Mouse (Mus musculus): Measurements from ENCODE around the gene Sync. TPM values are rescaled to one million over a fixed set of nuclear protein-coding genes. Genes with fewer than 3 reads are reported as not detected.

The Sync gene
- polyA plus RNA-seq, 1 experiment from 2014 or later, result 1.3 TPM

GRCm38 (mm10) chr4:129353176-129353575, 65.8 kb downstream of the Sync start:
- Histone ChIP-seq H3K9me3 (ENCODE audit: control insufficient read depth) (no peaks in the 10 kb centered on the region), H3K4me3 (ENCODE audit: low read depth, low read length) (no peak overlapping the region), H3K9ac (ENCODE audit: low read depth, low read length) (no peak overlapping the region), H3K27ac (ENCODE audit: low read depth, low read length) (no peak overlapping the region), H3K27me3 (replicated peaks; ENCODE audit: control insufficient read depth, insufficient read depth, low read length) (no peaks in the 10 kb centered on the region), H3K4me2 (replicated peaks; ENCODE audit: low read depth) (no peak overlapping the region), H3K4me1 (replicated peaks; ENCODE audit: control insufficient read depth, insufficient read depth, low read length) (no peaks in the 10 kb centered on the region), H3K36me3 (ENCODE audit: control insufficient read depth, insufficient read depth) (peaks cover 47% of the 10 kb centered on the region)
- WGBS, result 91% methylated on average over 12 of the region's 12 CpGs
- no peak for TF ChIP-seq CTCF (IDR thresholded peaks at IDR 0.05; ENCODE audit: low read depth)
- ATAC-seq, result no peak

GRCm38 (mm10) chr4:129354236-129354635, 66.8 kb downstream of the Sync start:
- WGBS, result 75% methylated on average over 15 of the region's 15 CpGs
- no peak for ATAC-seq

GRCm38 (mm10) chr4:129357613-129358163, 70.3 kb downstream of the Sync start:
- H3K9me3 ChIP-seq (ENCODE audit: control insufficient read depth), result no peaks in the 10 kb centered on the region
- TF ChIP-seq CTCF (IDR thresholded peaks at IDR 0.05; ENCODE audit: low read depth), result no peak
- no peak overlapping the region for H3K4me3 ChIP-seq (ENCODE audit: low read depth, low read length)
- H3K9ac ChIP-seq (ENCODE audit: low read depth, low read length), result no peak overlapping the region
- H3K36me3 ChIP-seq (ENCODE audit: control insufficient read depth, insufficient read depth), result peaks cover 53% of the 10 kb centered on the region
- 72% methylated on average over 15 of the region's 15 CpGs for WGBS
- H3K27me3 ChIP-seq (replicated peaks; ENCODE audit: control insufficient read depth, insufficient read depth, low read length), result no peaks in the 10 kb centered on the region
- H3K4me2 ChIP-seq (replicated peaks; ENCODE audit: low read depth), result no peak overlapping the region
- H3K27ac ChIP-seq (ENCODE audit: low read depth, low read length), result no peak overlapping the region
- ATAC-seq, result no peak
- no peaks in the 10 kb centered on the region for H3K4me1 ChIP-seq (replicated peaks; ENCODE audit: control insufficient read depth, insufficient read depth, low read length)

More at GRCm38 (mm10) chr4:129354236-129354635, 66.8 kb downstream of the Sync start:
- Histone ChIP-seq H3K36me3 (ENCODE audit: control insufficient read depth, insufficient read depth) (peaks cover 48% of the 10 kb centered on the region), H3K9ac (ENCODE audit: low read depth, low read length) (no peak overlapping the region), H3K4me2 (replicated peaks; ENCODE audit: low read depth) (no peak overlapping the region), H3K27me3 (replicated peaks; ENCODE audit: control insufficient read depth, insufficient read depth, low read length) (no peaks in the 10 kb centered on the region), H3K9me3 (ENCODE audit: control insufficient read depth) (no peaks in the 10 kb centered on the region), H3K4me3 (ENCODE audit: low read depth, low read length) (no peak overlapping the region), H3K27ac (ENCODE audit: low read depth, low read length) (no peak overlapping the region), H3K4me1 (replicated peaks; ENCODE audit: control insufficient read depth, insufficient read depth, low read length) (no peaks in the 10 kb centered on the region)
- no peak for TF ChIP-seq CTCF (IDR thresholded peaks at IDR 0.05; ENCODE audit: low read depth)

Small RNA genes within 50 kb of the gene (microRNA-seq; reads per million reads assigned to microRNA genes)
- not detected for gene Gm22994

Other genes with a start within 250 kb of the Sync start
- 11.0 and 12.2 TPM in 2 replicates for gene Rnf19b, start 229.3 kb upstream of the Sync start, polyA plus RNA-seq (2015; fragmentation: Nextera tagmentation; extraction: Ambion mirVana)
- 363 and 366 TPM in 2 replicates for gene Tmem54, start 182.1 kb upstream of the Sync start, polyA plus RNA-seq (2015; fragmentation: Nextera tagmentation; extraction: Ambion mirVana)
- gene Hpca, start 165.6 kb upstream of the Sync start, polyA plus RNA-seq (2015; fragmentation: Nextera tagmentation; extraction: Ambion mirVana), result 3.9 and 4.6 TPM in 2 replicates
- gene Fndc5, start 150.6 kb upstream of the Sync start, polyA plus RNA-seq (2015; fragmentation: Nextera tagmentation; extraction: Ambion mirVana), result 14.5 and 15.4 TPM in 2 replicates
- gene S100pbp, start 97.9 kb upstream of the Sync start, polyA plus RNA-seq (2015; fragmentation: Nextera tagmentation; extraction: Ambion mirVana), result 6.9 and 7.7 TPM in 2 replicates
- gene Yars, start 97.9 kb upstream of the Sync start, polyA plus RNA-seq (2015; fragmentation: Nextera tagmentation; extraction: Ambion mirVana), result 35.6 and 41.8 TPM in 2 replicates
- 14.3 and 15.1 TPM in 2 replicates for gene C77080, start 26.2 kb upstream of the Sync start, polyA plus RNA-seq (2015; fragmentation: Nextera tagmentation; extraction: Ambion mirVana)
- gene Rbbp4, start 47.8 kb downstream of the Sync start, polyA plus RNA-seq (2015; fragmentation: Nextera tagmentation; extraction: Ambion mirVana), result 159 and 175 TPM in 2 replicates
- 92.9 and 94.5 TPM in 2 replicates for gene Zbtb8os, start 48.1 kb downstream of the Sync start, polyA plus RNA-seq (2015; fragmentation: Nextera tagmentation; extraction: Ambion mirVana)
- 6.8 and 7.1 TPM in 2 replicates for gene Zbtb8a, start 90.5 kb downstream of the Sync start, polyA plus RNA-seq (2015; fragmentation: Nextera tagmentation; extraction: Ambion mirVana)
- 0.14 and 0.29 TPM in 2 replicates for gene Zbtb8b, start 153.2 kb downstream of the Sync start, polyA plus RNA-seq (2015; fragmentation: Nextera tagmentation; extraction: Ambion mirVana)
- gene Bsdc1, start 174.0 kb downstream of the Sync start, polyA plus RNA-seq (2015; fragmentation: Nextera tagmentation; extraction: Ambion mirVana), result 23.6 and 24.8 TPM in 2 replicates
- not detected in 2 replicates for gene Tssk3, start 203.4 kb downstream of the Sync start, polyA plus RNA-seq (2015; fragmentation: Nextera tagmentation; extraction: Ambion mirVana)
- 0.22 TPM in 1 of 2 replicates, not detected in the other for gene Fam229a, start 203.6 kb downstream of the Sync start, polyA plus RNA-seq (2015; fragmentation: Nextera tagmentation; extraction: Ambion mirVana)
- 126 and 142 TPM in 2 replicates for gene Marcksl1, start 226.0 kb downstream of the Sync start, polyA plus RNA-seq (2015; fragmentation: Nextera tagmentation; extraction: Ambion mirVana)